Mouse (Mus musculus): ENCODE data around the gene Nmnat2. TPM values are rescaled to one million over a fixed set of nuclear protein-coding genes. Genes with fewer than 3 reads are reported as not detected.
A peak's percentile ranks its signal among the peaks of the same experiment; 100 is the strongest.

The Nmnat2 gene
- 2.8 and 3.2 TPM in 2 replicates for polyA plus RNA-seq (2012; rRNA removed)

DNA sequence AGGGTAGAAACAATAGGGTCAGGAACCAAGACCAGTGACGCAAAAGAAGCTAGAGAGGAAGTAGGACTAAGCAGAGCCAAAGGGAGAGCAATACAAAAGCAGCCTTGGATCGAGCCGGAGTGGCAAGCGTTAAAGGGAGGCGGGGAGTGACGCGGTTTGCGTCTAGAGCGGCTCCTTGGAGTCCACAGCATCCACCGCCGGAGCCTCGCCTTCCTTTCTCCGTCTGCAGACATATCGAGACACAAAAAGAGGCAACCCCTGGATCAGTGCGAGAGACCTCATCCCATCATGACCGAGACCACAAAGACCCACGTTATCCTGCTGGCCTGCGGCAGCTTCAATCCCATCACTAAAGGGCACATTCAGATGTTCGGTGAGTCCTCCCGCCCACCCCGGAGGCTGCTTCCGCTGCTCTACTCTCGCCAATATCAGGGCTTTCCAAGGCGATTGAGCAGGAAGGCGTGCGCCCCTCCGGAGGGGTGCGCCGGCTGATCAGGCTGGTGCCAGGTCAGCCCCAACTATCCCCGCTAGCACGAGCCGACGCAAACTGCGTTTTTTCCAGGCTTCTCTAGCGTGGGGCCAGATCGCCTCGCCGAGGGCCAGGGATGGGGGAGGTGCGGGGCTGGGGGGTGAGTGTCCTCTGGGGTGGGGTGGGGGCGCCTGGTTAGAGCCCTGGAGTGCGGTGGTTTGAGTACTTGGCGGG is at the start of gene Nmnat2:
TSS of gene Nmnat2 (plus strand) at position 173 of the 703 bp plus-strand sequence.
- peaks cover 3% of the 10 kb centered on the region; the same call in 1 of the 2 replicates for H3K27me3 ChIP-seq (ENCODE audit: control insufficient read depth, insufficient read depth, low read length)
- H3K4me1 ChIP-seq (ENCODE audit: control insufficient read depth, insufficient read depth, low read length) = peaks cover 11% of the 10 kb centered on the region
- no peaks in the 10 kb centered on the region for H3K36me3 ChIP-seq (ENCODE audit: control insufficient read depth, insufficient read depth, low read length)
- TF ChIP-seq POLR2A (IDR thresholded peaks at IDR 0.05; ENCODE audit: control insufficient read depth, low read depth, low read length) (no peak), CTCF (IDR thresholded peaks at IDR 0.05; ENCODE audit: control insufficient read depth, insufficient read depth, insufficient replicate concordance, low read depth, low read length) (no peak)
- H3K4me3 ChIP-seq (ENCODE audit: control insufficient read depth, low read depth, low read length) = peak within 1 kb of the TSS; percentile 62
- no peak within 1 kb of the TSS for H3K27ac ChIP-seq (ENCODE audit: control insufficient read depth, insufficient read depth, low read depth, low read length)

DNA sequence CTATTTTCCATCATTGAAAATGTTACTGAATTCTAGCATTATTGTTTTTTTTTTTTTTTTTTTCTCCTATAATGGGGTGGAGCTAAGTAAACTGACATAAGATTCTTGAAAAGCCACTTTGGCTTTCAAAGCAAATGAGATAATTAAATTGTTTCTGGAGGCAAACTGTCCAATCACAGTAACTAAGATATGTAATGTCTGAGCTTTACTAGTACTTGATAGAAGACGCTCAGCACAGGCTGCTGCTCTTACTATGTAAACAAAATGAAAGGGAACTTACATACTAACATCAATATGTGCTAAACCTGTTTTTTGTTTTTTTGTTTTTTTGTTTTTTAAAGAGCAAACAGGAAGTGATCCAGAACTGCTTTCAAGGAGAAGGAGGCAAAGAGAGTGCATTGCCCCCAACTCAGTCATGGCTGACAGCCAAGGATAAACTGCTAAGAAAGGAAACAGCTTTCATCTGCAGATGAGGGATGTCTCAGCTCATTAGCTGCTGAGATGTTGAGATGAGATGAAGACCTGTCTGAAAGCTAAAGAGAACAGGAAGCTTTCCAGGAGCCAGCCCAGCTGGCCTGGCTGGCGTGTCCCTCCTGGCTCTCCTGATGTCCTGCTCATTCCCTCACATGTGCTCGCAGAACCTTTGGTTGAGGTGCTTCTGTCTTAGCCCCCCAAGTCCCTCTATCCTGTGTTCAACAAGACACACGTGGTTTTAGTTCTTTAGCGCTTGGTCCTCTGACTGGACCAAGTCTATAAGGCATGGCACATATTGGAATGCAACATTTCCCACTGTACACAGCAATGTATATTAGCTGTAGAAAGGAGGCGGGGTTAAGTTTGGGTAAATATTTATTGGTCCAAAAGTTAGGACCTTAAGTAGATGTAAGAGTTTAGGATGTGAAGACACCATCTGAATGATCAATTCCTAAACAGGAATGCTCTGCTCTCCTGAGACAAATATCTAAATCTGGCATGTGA is 41.0 kb upstream of the Nmnat2 start:
- no peak overlapping the region for H3K27ac ChIP-seq (ENCODE audit: control insufficient read depth, insufficient read depth, low read depth, low read length)
- H3K4me3 ChIP-seq (ENCODE audit: control insufficient read depth, low read depth, low read length) = no peak overlapping the region
- H3K4me1 ChIP-seq (ENCODE audit: control insufficient read depth, insufficient read depth, low read length) = no peaks in the 10 kb centered on the region
- no peaks in the 10 kb centered on the region for H3K36me3 ChIP-seq (ENCODE audit: control insufficient read depth, insufficient read depth, low read length)
- TF ChIP-seq POLR2A (IDR thresholded peaks at IDR 0.05; ENCODE audit: control insufficient read depth, low read depth, low read length) (no peak), CTCF (IDR thresholded peaks at IDR 0.05; ENCODE audit: control insufficient read depth, insufficient read depth, insufficient replicate concordance, low read depth, low read length) (no peak)
- no peaks in the 10 kb centered on the region for H3K27me3 ChIP-seq (ENCODE audit: control insufficient read depth, insufficient read depth, low read length)

DNA sequence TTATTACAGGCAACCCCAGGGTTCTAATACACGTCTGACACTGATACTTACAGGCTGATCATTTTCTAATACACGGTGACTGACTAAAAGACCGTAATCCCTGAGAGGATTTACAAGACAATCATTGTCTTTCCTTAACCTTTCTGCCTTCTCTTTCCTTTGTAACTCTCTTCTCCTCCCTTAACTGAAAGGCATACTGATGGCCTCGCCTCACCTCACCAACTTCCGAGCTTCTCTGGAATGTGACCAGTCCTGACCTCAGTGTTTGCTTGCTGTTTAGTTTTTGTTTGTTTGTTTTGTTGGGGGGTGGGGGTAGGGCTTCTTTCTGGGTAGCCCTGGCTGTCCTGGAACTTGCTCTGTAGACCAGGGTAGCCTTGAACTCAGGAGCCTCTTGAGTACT is 39.0 kb upstream of the Nmnat2 start:
- H3K4me3 ChIP-seq (ENCODE audit: control insufficient read depth, low read depth, low read length) = no peak overlapping the region
- H3K27ac ChIP-seq (ENCODE audit: control insufficient read depth, insufficient read depth, low read depth, low read length) = no peak overlapping the region
- H3K27me3 ChIP-seq (ENCODE audit: control insufficient read depth, insufficient read depth, low read length) = no peaks in the 10 kb centered on the region
- TF ChIP-seq POLR2A (IDR thresholded peaks at IDR 0.05; ENCODE audit: control insufficient read depth, low read depth, low read length) (no peak), CTCF (IDR thresholded peaks at IDR 0.05; ENCODE audit: control insufficient read depth, insufficient read depth, insufficient replicate concordance, low read depth, low read length) (no peak)
- H3K4me1 ChIP-seq (ENCODE audit: control insufficient read depth, insufficient read depth, low read length) = no peaks in the 10 kb centered on the region
- no peaks in the 10 kb centered on the region for H3K36me3 ChIP-seq (ENCODE audit: control insufficient read depth, insufficient read depth, low read length)

DNA sequence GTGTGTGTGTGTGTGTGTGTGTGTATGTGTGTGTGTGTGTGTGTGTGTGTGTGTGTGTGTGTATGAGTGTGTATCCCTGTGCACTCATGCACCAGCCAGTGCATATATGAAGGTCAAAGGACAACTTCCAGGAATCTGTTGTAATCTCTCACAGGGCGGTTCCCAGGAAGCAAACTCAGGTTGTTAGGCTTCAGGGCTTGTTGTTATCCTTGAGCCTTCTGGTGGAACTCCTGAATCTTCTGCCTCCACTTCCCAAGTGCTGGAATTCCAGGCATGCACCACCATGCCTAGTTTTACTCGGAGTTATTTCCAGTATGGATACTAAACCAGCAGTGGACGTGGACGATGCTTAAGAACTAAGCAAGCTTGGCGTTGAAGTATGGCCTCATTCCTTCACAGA is 37.9 kb upstream of the Nmnat2 start:
- Histone ChIP-seq H3K4me3 (ENCODE audit: control insufficient read depth, low read depth, low read length) (no peak overlapping the region), H3K27me3 (ENCODE audit: control insufficient read depth, insufficient read depth, low read length) (no peaks in the 10 kb centered on the region), H3K36me3 (ENCODE audit: control insufficient read depth, insufficient read depth, low read length) (no peaks in the 10 kb centered on the region), H3K27ac (ENCODE audit: control insufficient read depth, insufficient read depth, low read depth, low read length) (no peak overlapping the region), H3K4me1 (ENCODE audit: control insufficient read depth, insufficient read depth, low read length) (no peaks in the 10 kb centered on the region)
- no peak for TF ChIP-seq CTCF (IDR thresholded peaks at IDR 0.05; ENCODE audit: control insufficient read depth, insufficient read depth, insufficient replicate concordance, low read depth, low read length)
- no peak for TF ChIP-seq POLR2A (IDR thresholded peaks at IDR 0.05; ENCODE audit: control insufficient read depth, low read depth, low read length)

DNA sequence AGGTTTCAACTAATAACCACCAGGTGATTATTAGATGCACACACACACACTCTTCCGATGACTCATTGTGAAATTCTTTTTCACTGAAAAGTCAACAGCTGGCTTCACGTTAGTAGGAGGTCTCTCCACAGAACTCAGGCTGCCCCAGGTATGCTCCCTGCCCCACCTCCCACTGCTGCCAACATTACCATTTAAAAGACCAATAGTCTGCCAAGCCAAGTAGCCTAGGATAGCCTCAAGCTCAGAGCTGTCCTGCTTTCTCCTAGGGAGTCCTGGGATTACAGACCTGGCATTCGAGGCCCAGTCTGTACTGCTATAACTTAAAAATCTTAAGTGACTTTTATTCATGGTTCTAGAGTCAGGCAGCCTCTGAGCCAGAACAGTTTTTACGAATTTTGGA is 37.2 kb upstream of the Nmnat2 start:
- no peak overlapping the region for H3K27ac ChIP-seq (ENCODE audit: control insufficient read depth, insufficient read depth, low read depth, low read length)
- no peaks in the 10 kb centered on the region for H3K27me3 ChIP-seq (ENCODE audit: control insufficient read depth, insufficient read depth, low read length)
- H3K36me3 ChIP-seq (ENCODE audit: control insufficient read depth, insufficient read depth, low read length) = no peaks in the 10 kb centered on the region
- no peak overlapping the region for H3K4me3 ChIP-seq (ENCODE audit: control insufficient read depth, low read depth, low read length)
- H3K4me1 ChIP-seq (ENCODE audit: control insufficient read depth, insufficient read depth, low read length) = no peaks in the 10 kb centered on the region
- no peak for TF ChIP-seq POLR2A (IDR thresholded peaks at IDR 0.05; ENCODE audit: control insufficient read depth, low read depth, low read length)
- no peak for TF ChIP-seq CTCF (IDR thresholded peaks at IDR 0.05; ENCODE audit: control insufficient read depth, insufficient read depth, insufficient replicate concordance, low read depth, low read length)

DNA sequence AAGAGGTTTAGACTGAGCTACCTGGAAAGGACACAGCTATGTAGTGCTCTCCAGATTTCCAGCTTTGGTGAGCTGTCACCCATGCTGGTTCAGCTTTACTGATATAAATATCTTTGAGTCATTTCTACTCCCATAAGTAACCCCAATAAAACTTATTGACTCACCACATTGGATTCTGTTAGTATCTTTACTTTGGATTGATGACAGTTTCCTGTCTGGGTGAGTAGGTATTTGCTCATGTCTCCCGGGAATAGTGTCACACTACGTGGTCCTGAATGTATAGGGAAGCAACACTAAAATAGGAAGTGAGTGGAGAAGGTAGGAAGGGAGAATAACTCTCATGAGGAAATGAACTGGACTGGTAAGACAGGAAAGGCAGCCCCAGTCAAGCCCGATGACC is 33.0 kb upstream of the Nmnat2 start:
- H3K4me3 ChIP-seq (ENCODE audit: control insufficient read depth, low read depth, low read length) = no peak overlapping the region
- no peaks in the 10 kb centered on the region for H3K27me3 ChIP-seq (ENCODE audit: control insufficient read depth, insufficient read depth, low read length)
- no peaks in the 10 kb centered on the region for H3K4me1 ChIP-seq (ENCODE audit: control insufficient read depth, insufficient read depth, low read length)
- no peaks in the 10 kb centered on the region for H3K36me3 ChIP-seq (ENCODE audit: control insufficient read depth, insufficient read depth, low read length)
- no peak overlapping the region for H3K27ac ChIP-seq (ENCODE audit: control insufficient read depth, insufficient read depth, low read depth, low read length)
- TF ChIP-seq POLR2A (IDR thresholded peaks at IDR 0.05; ENCODE audit: control insufficient read depth, low read depth, low read length) (no peak), CTCF (IDR thresholded peaks at IDR 0.05; ENCODE audit: control insufficient read depth, insufficient read depth, insufficient replicate concordance, low read depth, low read length) (no peak)

DNA sequence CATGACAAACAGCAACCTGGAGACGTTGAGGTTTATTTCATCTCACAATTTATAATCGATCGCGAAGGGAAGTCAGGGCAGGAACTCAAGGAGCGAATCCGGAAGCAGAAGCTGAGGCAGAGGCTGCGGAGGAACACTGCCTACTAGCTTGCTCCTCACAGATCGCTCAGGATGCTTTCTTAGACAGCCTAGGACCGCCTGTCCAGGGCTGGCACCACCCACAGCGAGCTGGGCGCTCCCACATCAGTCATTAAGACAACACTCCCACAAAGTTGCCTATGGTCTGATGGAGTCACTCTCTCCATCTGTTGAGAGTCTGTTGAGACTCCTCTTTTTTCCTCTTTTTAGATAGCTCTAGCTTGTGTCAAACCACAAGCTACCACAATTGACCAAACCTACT is 20.8 kb upstream of the Nmnat2 start:
- Histone ChIP-seq H3K27me3 (ENCODE audit: control insufficient read depth, insufficient read depth, low read length) (no peaks in the 10 kb centered on the region), H3K4me3 (ENCODE audit: control insufficient read depth, low read depth, low read length) (peak overlapping the region; percentile 76), H3K4me1 (ENCODE audit: control insufficient read depth, insufficient read depth, low read length) (peaks cover 3% of the 10 kb centered on the region), H3K36me3 (ENCODE audit: control insufficient read depth, insufficient read depth, low read length) (no peaks in the 10 kb centered on the region), H3K27ac (ENCODE audit: control insufficient read depth, insufficient read depth, low read depth, low read length) (peak overlapping the region; percentile 64)
- TF ChIP-seq POLR2A (IDR thresholded peaks at IDR 0.05; ENCODE audit: control insufficient read depth, low read depth, low read length) (no peak), CTCF (IDR thresholded peaks at IDR 0.05; ENCODE audit: control insufficient read depth, insufficient read depth, insufficient replicate concordance, low read depth, low read length) (no peak)

Data from testis, adult 2 months (tissue).